ENCODE assay signal across 25 mouse cellular contexts in the genomic region with DNA sequence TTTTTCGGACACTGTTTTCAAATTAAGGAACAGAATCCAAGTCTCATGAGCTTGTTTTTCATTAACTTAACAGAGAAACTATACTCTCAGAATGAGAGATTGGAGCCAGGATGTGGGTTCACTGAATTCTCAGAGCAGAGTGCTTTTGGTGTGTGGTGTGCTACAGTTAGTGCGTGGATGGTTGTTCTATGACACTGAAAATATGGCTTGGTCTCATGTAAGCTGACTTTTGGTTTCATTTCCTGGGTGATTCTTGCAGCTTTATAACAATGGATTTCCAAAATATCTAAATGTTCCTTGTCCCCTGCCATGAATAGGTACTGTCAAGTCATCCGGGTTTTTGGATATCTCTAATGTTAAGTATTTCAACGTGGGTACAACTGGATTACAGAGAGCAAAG.
A peak's percentile ranks its signal among the peaks of the same experiment; 100 is the strongest.
DNase-seq lines count a peak whose midpoint lies in the region; ATAC-seq and TF ChIP-seq lines count a peak whose summit lies in the region.
"Had no signal": no experiment of that assay in that cellular context is flagged by ENCODE, and none has a peak within 500 bp of the region (broad histone marks: within the 10 kb centered on the region; RNA-seq: fewer than 3 reads in every experiment).

No protein-coding gene starts in this region.

- ATAC-seq in inflammation-experienced regulatory T-cells, adult 6 months: peak; percentile 75
- ATAC-seq in hindbrain, postnatal 0 days: no peak
- ATAC-seq: forebrain, embryonic 13.5 days; forebrain, embryonic 16.5 days; intestine, postnatal 0 days; Patski had no signal

- WGBS in hindbrain, postnatal 0 days: 81% methylated on average over 4 of the region's 4 CpGs

- no peaks in the 10 kb centered on the region for H3K36me3 ChIP-seq in hindbrain, postnatal 0 days (ENCODE audit: insufficient read depth, low read length)
- H3K36me3 ChIP-seq: forebrain, embryonic 10.5 days; heart, embryonic 10.5 days; heart, embryonic 13.5 days had no signal

- no peak overlapping the region for H3K4me3 ChIP-seq in hindbrain, postnatal 0 days (ENCODE audit: low read length)
- H3K4me3 ChIP-seq: forebrain, embryonic 10.5 days; forebrain, embryonic 13.5 days; heart, adult 2 months; heart, embryonic 10.5 days; heart, embryonic 13.5 days had no signal

- H3K27ac ChIP-seq in hindbrain, postnatal 0 days: no peak overlapping the region
- H3K27ac ChIP-seq: forebrain, embryonic 10.5 days; forebrain, embryonic 13.5 days; heart, adult 2 months; heart, embryonic 10.5 days; heart, embryonic 13.5 days; hindbrain, embryonic 14.5 days had no signal

- no peak for TF ChIP-seq CTCF in hindbrain, postnatal 0 days (IDR thresholded peaks at IDR 0.05; ENCODE audit: low read depth)

- H3K9ac ChIP-seq in hindbrain, postnatal 0 days (replicated peaks; ENCODE audit: low read length): no peak overlapping the region
- H3K9ac ChIP-seq: forebrain, embryonic 13.5 days; heart, embryonic 13.5 days; hindbrain, embryonic 14.5 days had no signal

- H3K4me1 ChIP-seq in hindbrain, postnatal 0 days (ENCODE audit: insufficient read depth, low read length): no peaks in the 10 kb centered on the region
- H3K4me1 ChIP-seq: forebrain, embryonic 10.5 days; heart, embryonic 10.5 days; heart, embryonic 13.5 days had no signal

- H3K4me2 ChIP-seq in hindbrain, postnatal 0 days (ENCODE audit: low read depth, low read length): no peak overlapping the region
- H3K4me2 ChIP-seq: forebrain, embryonic 13.5 days; heart, embryonic 13.5 days; hindbrain, embryonic 14.5 days had no signal

- peak; percentile 26 for DNase-seq in CD4-positive helper T cell, adult 2 months (ENCODE audit: low read depth, low spot score)
- DNase-seq in CD4-positive, CD25-positive, alpha-beta regulatory T cell, adult 2 months (ENCODE audit: low read depth, low spot score): peak; percentile 29
- DNase-seq in T-cell, adult 2 months (ENCODE audit: low spot score): peak; percentile 12
- DNase-seq in hindbrain, postnatal 0 days (ENCODE audit: low spot score): no peak
- DNase-seq in retina, postnatal 1 day: no peak
- DNase-seq in frontal cortex, postnatal 25 days (ENCODE audit: low spot score in 2 of 2): no peak
- DNase-seq: adrenal gland, postnatal 10 days; adrenal gland, postnatal 36 days; cerebellum, adult 18-20 months; cerebellum, adult 9-10 months; cerebellum, postnatal 14 days; gastrocnemius, postnatal 25 days; heart, adult 2 months; heart, postnatal 14 days; heart, postnatal 4 days; kidney, adult 2 months had no signal

- H3K27me3 ChIP-seq in hindbrain, postnatal 0 days (ENCODE audit: insufficient read depth, low read length): no peaks in the 10 kb centered on the region
- H3K27me3 ChIP-seq: forebrain, embryonic 13.5 days; heart, embryonic 13.5 days; Patski had no signal

- no peaks in the 10 kb centered on the region for H3K9me3 ChIP-seq in hindbrain, postnatal 0 days (ENCODE audit: low read length)
- H3K9me3 ChIP-seq: forebrain, embryonic 10.5 days; forebrain, embryonic 13.5 days; heart, embryonic 10.5 days; heart, embryonic 13.5 days had no signal

Comparison
In these comparisons a context has a peak if more than half of its experiments do, and no peak if none do; other contexts are left out.
1. DNase-seq: peak in CD4-positive helper T cell, adult 2 months (single experiment), CD4-positive, CD25-positive, alpha-beta regulatory T cell, adult 2 months (single experiment) and T-cell, adult 2 months (single experiment); none in hindbrain, postnatal 0 days (single experiment), retina, postnatal 1 day (single experiment) and frontal cortex, postnatal 25 days (0 of 2).